Mouse (Mus musculus): ENCODE results near the gene Aldh3b3. TPM values are rescaled to one million over a fixed set of nuclear protein-coding genes. Genes with fewer than 3 reads are reported as not detected.

The Aldh3b3 gene
- total and polyA plus RNA-seq, 3 experiments = not detected

- dilution Hi-C loops (cut with MboI; ENCODE audit: extremely low pct_ligation_motif_present, extremely low pct_unique_long_range_greater_than_20kb, low sequenced_read_pairs) = no loop called here
- Histone ChIP-seq H3K9me3 (replicated peaks; ENCODE audit: low read length) (no peaks in the 10 kb centered on the region), H3K27ac (ENCODE audit: insufficient read depth, low read depth) (0 out of 2 replicates have a peak overlapping the region, but pooled peaks have one; percentile 10), H3K9ac (ENCODE audit: insufficient read depth, low read depth) (peak overlapping the region; percentile 98), H3K27me3 (replicated peaks) (no peaks in the 10 kb centered on the region), H3K4me2 (ENCODE audit: insufficient read depth, low read depth, poor library complexity, severe bottlenecking) (peak overlapping the region; percentile 88), H3K4me1 (ENCODE audit: control insufficient read depth in 1 of 2, insufficient read depth in 2 of 2) (peaks cover 14 to 37% of the 10 kb centered on the region in 2 experiments), H3K36me3 (replicated peaks in 1 of 2; ENCODE audit: control insufficient read depth in 1 of 2, insufficient read depth in 1 of 2, low read length in 1 of 2) (peaks cover 22 to 49% of the 10 kb centered on the region in 2 experiments), H3K4me3 (replicated peaks in 1 of 3; ENCODE audit: low read depth in 2 of 3, low read length in 2 of 3, poor library complexity in 1 of 3) (peak overlapping the region; percentile 73 to 81 (median 76)), H3K79me2 (replicated peaks; ENCODE audit: control insufficient read depth, extremely low read depth, insufficient read depth, poor library complexity, severe bottlenecking) (0 out of 2 replicates have a peak, but pooled peaks cover 7% of the 10 kb centered on the region)
- DNase-seq (ENCODE audit: extremely low read depth) = no peak
- in situ Hi-C loops (cut with MboI; ENCODE audit: low pct_ligation_motif_present, low pct_unique_long_range_greater_than_20kb, low sequenced_read_pairs) = no loop called here
- TF ChIP-seq RCOR1 (conservative IDR thresholded peaks at IDR 0.05; ENCODE audit: low read depth, low read length) = no peak
- TF ChIP-seq MAFK (IDR thresholded peaks at IDR 0.05; ENCODE audit: insufficient replicate concordance, low read length) = no peak
- no peak for TF ChIP-seq SMC3 (IDR thresholded peaks at IDR 0.05; ENCODE audit: low read depth, low read length)
- TF ChIP-seq EP300 (IDR thresholded peaks at IDR 0.05; ENCODE audit: low read length) = no peak
- no peak for TF ChIP-seq JUND (conservative IDR thresholded peaks at IDR 0.05; ENCODE audit: low read depth, low read length)
- no peak for TF ChIP-seq ZKSCAN1 (IDR thresholded peaks at IDR 0.05; ENCODE audit: borderline replicate concordance, low read depth, low read length)
- TF ChIP-seq GABPA (IDR thresholded peaks at IDR 0.05; ENCODE audit: insufficient replicate concordance, low read depth, low read length) = no peak
- no peak for TF ChIP-seq BHLHE40 (IDR thresholded peaks at IDR 0.05; ENCODE audit: low read depth, low read length)
- no peak for TF ChIP-seq MXI1 (IDR thresholded peaks at IDR 0.05; ENCODE audit: low read depth, low read length)
Observed at GRCm38 (mm10) chr19:3913692-3914091, 44.8 kb upstream of the Aldh3b3 start.

- DNase-seq (ENCODE audit: extremely low read depth) = no peak
- Histone ChIP-seq H3K9ac (ENCODE audit: insufficient read depth, low read depth) (peak overlapping the region; percentile 98; the same call in 1 of the 2 replicates), H3K27ac (ENCODE audit: insufficient read depth, low read depth) (no peak overlapping the region), H3K27me3 (replicated peaks) (no peaks in the 10 kb centered on the region), H3K4me3 (replicated peaks in 1 of 3; ENCODE audit: low read depth in 2 of 3, low read length in 2 of 3, poor library complexity in 1 of 3) (peak overlapping the region in 1 of 3 experiments; percentile 73), H3K9me3 (replicated peaks; ENCODE audit: low read length) (no peaks in the 10 kb centered on the region), H3K79me2 (replicated peaks; ENCODE audit: control insufficient read depth, extremely low read depth, insufficient read depth, poor library complexity, severe bottlenecking) (0 out of 2 replicates have a peak, but pooled peaks cover 7% of the 10 kb centered on the region), H3K4me2 (ENCODE audit: insufficient read depth, low read depth, poor library complexity, severe bottlenecking) (peak overlapping the region; percentile 88; the same call in 1 of the 2 replicates), H3K36me3 (replicated peaks in 1 of 2; ENCODE audit: control insufficient read depth in 1 of 2, insufficient read depth in 1 of 2, low read length in 1 of 2) (peaks cover 15 to 43% of the 10 kb centered on the region in 2 experiments), H3K4me1 (ENCODE audit: control insufficient read depth in 1 of 2, insufficient read depth in 2 of 2) (peaks cover 14 to 37% of the 10 kb centered on the region in 2 experiments)
- dilution Hi-C loops (cut with MboI; ENCODE audit: extremely low pct_ligation_motif_present, extremely low pct_unique_long_range_greater_than_20kb, low sequenced_read_pairs) = no loop called here
- in situ Hi-C loops (cut with MboI; ENCODE audit: low pct_ligation_motif_present, low pct_unique_long_range_greater_than_20kb, low sequenced_read_pairs) = no loop called here
- TF ChIP-seq ZKSCAN1 (IDR thresholded peaks at IDR 0.05; ENCODE audit: borderline replicate concordance, low read depth, low read length) (no peak), ZNF384 (IDR thresholded peaks at IDR 0.05; ENCODE audit: low read depth, low read length) (no peak), ZC3H11A (IDR thresholded peaks at IDR 0.05; ENCODE audit: low read depth, low read length) (no peak), MEF2A (IDR thresholded peaks at IDR 0.05; ENCODE audit: borderline replicate concordance, low read depth, low read length) (no peak), CHD1 (IDR thresholded peaks at IDR 0.05; ENCODE audit: low read depth, low read length) (no peak), MXI1 (IDR thresholded peaks at IDR 0.05; ENCODE audit: low read depth, low read length) (no peak), RCOR1 (conservative IDR thresholded peaks at IDR 0.05; ENCODE audit: low read depth, low read length) (no peak), KAT2A (IDR thresholded peaks at IDR 0.05; ENCODE audit: insufficient replicate concordance, low read length) (no peak), POLR2AphosphoS2 (IDR thresholded peaks at IDR 0.05; ENCODE audit: low read depth, low read length) (no peak), NRF1 (IDR thresholded peaks at IDR 0.05; ENCODE audit: low read depth, low read length) (no peak), CHD2 (IDR thresholded peaks at IDR 0.05; ENCODE audit: low read length) (no peak), MAFK (IDR thresholded peaks at IDR 0.05; ENCODE audit: insufficient replicate concordance, low read length) (no peak), MYC (IDR thresholded peaks at IDR 0.05; ENCODE audit: low read depth, low read length) (no peak), E2F4 (IDR thresholded peaks at IDR 0.05; ENCODE audit: insufficient replicate concordance, low read depth, low read length) (no peak), USF2 (conservative IDR thresholded peaks at IDR 0.05; ENCODE audit: low read depth, low read length) (no peak), ELF1 (IDR thresholded peaks at IDR 0.05; ENCODE audit: low read depth, low read length) (no peak), ZMIZ1 (IDR thresholded peaks at IDR 0.05; ENCODE audit: low read depth, low read length) (no peak)
Observed at GRCm38 (mm10) chr19:3914535-3914934, 43.9 kb upstream of the Aldh3b3 start.
